Mouse (Mus musculus) testis, adult 2 months (tissue): Measurements from ENCODE around the gene Cltb. TPM values are rescaled to one million over a fixed set of nuclear protein-coding genes. Genes with fewer than 3 reads are reported as not detected.
"Not testable (repeated sequence)": the region's sequence is repeated elsewhere in the genome, so short reads cannot be mapped to it uniquely, and the experiment has no call there.

ENCODE experiments used
- H3K27ac ChIP-seq: fragments of 200-500 bp; 2 replicates; pipeline ENCODE4 v1.5.1; 2012; ENCODE audit warnings: low read depth, low read length; ENCODE audit not compliant: control insufficient read depth, insufficient read depth
- H3K27me3 ChIP-seq: fragments of 200-500 bp; 2 replicates; pipeline ENCODE4 v1.6.1; 2012; ENCODE audit warnings: mild to moderate bottlenecking, low read length, moderate library complexity; ENCODE audit not compliant: control insufficient read depth, insufficient read depth
- H3K36me3 ChIP-seq: fragments of 200-500 bp; 2 replicates; pipeline ENCODE4 v1.6.1; 2012; ENCODE audit warnings: mild to moderate bottlenecking, low read length; ENCODE audit not compliant: control insufficient read depth, insufficient read depth
- H3K4me1 ChIP-seq: fragments of 200-500 bp; 2 replicates; pipeline ENCODE4 v1.6.1; 2012; ENCODE audit warnings: low read length; ENCODE audit not compliant: control insufficient read depth, insufficient read depth
- H3K4me3 ChIP-seq: fragments of 200-500 bp; 2 replicates; pipeline ENCODE4 v1.5.1; 2012; ENCODE audit warnings: low read depth, mild to moderate bottlenecking, low read length, moderate library complexity, mixed read lengths; ENCODE audit not compliant: control insufficient read depth
- CTCF ChIP-seq: fragments of 200-500 bp; IDR thresholded peaks from 2 replicates; pipeline ENCODE4 v1.5.1; 2012; ENCODE audit warnings: low read depth, mild to moderate bottlenecking, inconsistent platforms, low read length, moderate library complexity; ENCODE audit not compliant: control insufficient read depth, insufficient read depth, insufficient replicate concordance
- POLR2A ChIP-seq: fragments of 200-500 bp; IDR thresholded peaks from 2 replicates; pipeline ENCODE4 v1.6.1; 2012; ENCODE audit warnings: low read depth, mild to moderate bottlenecking, inconsistent platforms, low read length, moderate library complexity; ENCODE audit not compliant: control insufficient read depth
- polyA plus RNA-seq: library from polyadenylated mRNA; depleted of rRNA; stranded (reverse); fragments of >200 nt; gene quantifications from 2 replicates; pipeline ENCODE4 v1.2.3, GENCODE M21; 2012

The Cltb gene
- polyA plus RNA-seq, 1 experiment = 12.7 TPM

DNA sequence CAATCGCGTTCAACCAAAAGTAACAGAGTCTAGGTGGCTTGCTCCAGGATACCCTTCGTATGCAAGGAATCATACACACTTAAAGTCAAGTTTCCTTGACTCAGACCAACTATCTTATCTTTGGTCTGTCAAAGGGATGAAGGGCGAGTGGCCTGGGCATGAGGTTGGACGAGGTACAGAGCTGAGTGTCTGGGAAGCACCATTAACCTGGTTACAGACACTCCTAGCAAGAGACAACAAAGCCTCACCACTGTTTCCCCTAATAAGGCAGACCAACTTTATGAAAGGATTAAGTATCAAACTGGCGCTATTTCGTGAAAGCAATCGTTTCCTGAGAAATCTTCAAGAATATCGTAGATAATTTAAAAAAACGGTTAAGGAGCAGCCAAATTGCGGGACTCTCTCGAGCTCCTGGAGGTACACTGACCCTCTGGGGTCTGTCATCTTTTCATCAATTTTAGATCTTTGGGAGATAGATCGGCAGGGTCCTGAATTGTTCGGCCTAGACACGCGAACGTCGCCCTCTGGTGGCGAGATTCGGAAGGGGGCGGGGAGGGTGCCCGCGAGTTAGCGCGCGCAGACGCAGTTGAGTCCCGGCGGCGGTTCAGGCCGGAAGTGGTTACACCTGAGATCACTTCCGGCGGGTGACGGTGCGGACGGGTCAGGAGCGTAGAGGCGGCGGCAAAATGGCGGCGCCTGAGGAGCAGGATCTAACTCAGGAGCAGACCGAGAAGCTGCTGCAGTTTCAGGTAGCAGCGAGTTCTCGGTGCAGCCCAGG is 10.2 kb upstream of the Cltb start, which contains the start of gene Faf2:
Gene Faf2, plus strand, starts transcription at position 630 of the 778 bp plus-strand sequence.
- no peaks in the 10 kb centered on the region for H3K27me3 ChIP-seq
- H3K4me3 ChIP-seq = peak within 1 kb of the TSS; percentile 88
- H3K27ac ChIP-seq = peak within 1 kb of the TSS; percentile 88
- no peaks in the 10 kb centered on the region for H3K36me3 ChIP-seq
- peaks cover 7% of the 10 kb centered on the region; the same call in 1 of the 2 replicates for H3K4me1 ChIP-seq
- TF ChIP-seq POLR2A = peak; percentile 98
- TF ChIP-seq CTCF = peak; percentile 93; the same call in 1 of the 2 replicates

DNA sequence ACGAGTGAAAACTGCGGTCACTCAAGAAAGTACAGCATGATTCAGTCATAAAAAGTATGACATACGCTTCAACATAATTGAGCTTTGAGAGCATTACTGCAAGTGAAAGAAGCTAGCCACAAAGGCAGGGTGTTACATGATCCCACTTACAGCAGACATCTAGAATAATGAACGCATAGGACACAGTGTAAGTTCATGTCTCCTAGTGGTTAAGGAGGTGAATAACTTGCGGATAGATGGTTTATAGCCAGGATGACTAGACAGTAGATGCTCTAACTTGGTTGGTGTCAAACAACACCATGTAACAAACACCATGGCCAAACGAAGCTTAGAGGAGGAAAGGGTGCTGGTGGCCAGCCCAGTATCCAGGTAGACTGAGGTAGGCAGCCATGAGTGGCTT is 5.9 kb upstream of the Cltb start:
- no peaks in the 10 kb centered on the region for H3K36me3 ChIP-seq
- H3K4me1 ChIP-seq = peaks cover 5% of the 10 kb centered on the region
- no peak overlapping the region for H3K4me3 ChIP-seq
- TF ChIP-seq CTCF (no peak), POLR2A (no peak)
- no peaks in the 10 kb centered on the region for H3K27me3 ChIP-seq
- no peak overlapping the region for H3K27ac ChIP-seq

DNA sequence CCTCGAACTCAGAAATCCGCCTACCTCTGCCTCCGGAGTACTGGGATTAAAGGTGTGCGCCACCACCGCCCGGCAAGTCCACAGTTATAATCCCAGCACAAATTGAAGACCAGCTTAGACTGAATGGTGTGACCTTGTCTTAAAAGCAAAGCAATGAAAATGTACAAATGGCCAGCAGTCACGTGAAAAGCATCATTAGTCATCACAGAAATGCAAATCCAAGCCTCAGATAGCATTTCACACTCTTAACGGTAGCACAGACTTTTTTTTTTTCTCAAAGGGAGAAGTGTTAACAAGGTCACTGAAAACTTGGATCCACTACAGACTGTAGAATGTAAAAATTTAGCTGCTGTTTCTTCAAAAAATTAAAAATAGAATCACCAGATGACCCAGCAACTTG is 5.2 kb upstream of the Cltb start:
- Histone ChIP-seq H3K36me3 (no peaks in the 10 kb centered on the region), H3K27ac (no peak overlapping the region), H3K4me1 (peaks cover 5% of the 10 kb centered on the region), H3K27me3 (no peaks in the 10 kb centered on the region), H3K4me3 (no peak overlapping the region)
- no peak for TF ChIP-seq POLR2A
- no peak for TF ChIP-seq CTCF

DNA sequence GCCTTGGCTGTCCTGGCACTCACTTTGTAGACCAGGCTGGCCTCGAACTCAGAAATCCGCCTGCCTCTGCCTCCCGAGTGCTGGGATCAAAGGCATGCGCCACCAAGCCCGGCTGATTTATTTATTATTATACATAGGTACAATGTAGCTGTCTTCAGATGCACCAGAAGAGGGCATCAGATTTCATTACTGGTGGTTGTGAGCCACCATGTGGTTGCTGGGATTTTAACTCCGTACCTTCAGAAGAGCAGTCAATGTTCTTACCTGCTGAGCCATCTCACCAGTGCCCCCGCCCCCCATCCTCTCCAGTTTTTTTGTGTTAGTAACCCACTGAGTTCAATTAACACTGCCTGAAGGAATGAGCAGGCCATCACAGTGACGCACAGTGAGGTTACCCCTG is 2.0 kb upstream of the Cltb start:
- not testable (repeated sequence) for H3K27me3 ChIP-seq, H3K36me3 ChIP-seq, H3K27ac ChIP-seq, H3K4me3 ChIP-seq
- peaks cover 13% of the 10 kb centered on the region for H3K4me1 ChIP-seq

DNA sequence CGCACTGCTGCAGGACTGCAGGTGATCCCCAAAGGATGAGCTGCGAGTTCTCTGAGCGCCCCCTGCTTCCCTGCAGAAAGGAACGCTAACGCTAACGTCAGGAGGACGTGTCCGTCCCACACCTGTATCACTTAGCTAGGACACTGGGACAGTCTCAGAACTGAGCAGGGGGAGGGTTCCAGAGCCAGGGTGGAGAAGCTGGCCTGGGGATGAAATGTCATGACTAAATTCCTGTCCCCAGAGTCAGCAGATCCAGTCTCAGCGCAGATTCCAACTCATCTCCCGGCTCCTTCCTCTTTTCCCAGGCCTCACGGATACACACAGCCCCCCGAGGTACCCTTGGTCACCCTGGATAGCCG is 552 bp downstream of the Cltb start:
- H3K4me3 ChIP-seq = peak overlapping the region; percentile 75
- no peak for TF ChIP-seq CTCF
- no peak for TF ChIP-seq POLR2A
- H3K27me3 ChIP-seq = no peaks in the 10 kb centered on the region
- H3K4me1 ChIP-seq = peaks cover 13% of the 10 kb centered on the region
- H3K27ac ChIP-seq = peak overlapping the region; percentile 59; the same call in 1 of the 2 replicates
- no peaks in the 10 kb centered on the region for H3K36me3 ChIP-seq

DNA sequence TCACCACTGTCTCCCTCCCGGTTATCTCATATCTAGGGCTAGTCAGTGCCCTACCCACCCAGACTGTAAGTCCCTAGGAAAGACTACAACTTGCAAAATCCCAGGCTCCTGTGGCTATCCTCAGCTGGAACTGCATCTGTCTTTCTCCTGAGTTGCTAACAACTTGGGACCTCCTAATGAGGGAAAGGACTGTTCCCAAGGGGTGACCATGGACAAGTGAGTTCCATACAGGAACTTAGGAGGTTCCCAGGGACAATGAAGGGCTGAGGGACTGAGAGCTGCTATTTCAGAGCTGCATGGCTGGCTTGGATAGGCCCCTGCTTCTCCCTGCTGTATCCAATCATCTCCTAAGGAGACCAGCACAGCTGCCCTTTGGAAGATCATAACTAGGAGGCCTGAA is 1.8 kb downstream of the Cltb start:
- H3K4me1 ChIP-seq = peaks cover 13% of the 10 kb centered on the region
- H3K4me3 ChIP-seq = no peak overlapping the region
- no peaks in the 10 kb centered on the region for H3K27me3 ChIP-seq
- no peaks in the 10 kb centered on the region for H3K36me3 ChIP-seq
- TF ChIP-seq POLR2A (no peak), CTCF (no peak)
- H3K27ac ChIP-seq = peak overlapping the region; percentile 23; the same call in 1 of the 2 replicates

DNA sequence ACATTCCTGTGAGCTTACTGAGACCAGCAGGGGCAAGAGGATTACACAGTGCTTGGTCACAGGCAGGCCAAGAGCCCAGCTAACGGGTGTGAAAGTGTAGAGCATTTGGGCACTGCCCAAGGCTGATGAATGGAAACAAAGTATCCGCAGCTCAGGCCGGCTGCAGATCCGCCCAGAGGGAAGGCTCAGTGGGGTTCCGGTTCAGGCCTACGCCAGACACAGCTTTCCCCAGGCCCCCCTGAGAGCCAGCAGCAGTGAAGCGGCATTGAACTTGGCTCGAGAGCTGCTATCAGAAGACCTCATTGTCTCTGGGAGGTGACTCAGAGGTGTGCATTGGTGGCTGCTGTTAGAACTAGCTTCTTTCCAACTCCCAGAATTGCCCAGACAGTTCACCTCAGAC is 2.5 kb downstream of the Cltb start:
- Histone ChIP-seq H3K4me1 (peaks cover 13% of the 10 kb centered on the region), H3K27me3 (no peaks in the 10 kb centered on the region), H3K27ac (peak overlapping the region; percentile 23; the same call in 1 of the 2 replicates), H3K4me3 (no peak overlapping the region), H3K36me3 (no peaks in the 10 kb centered on the region)
- no peak for TF ChIP-seq CTCF
- no peak for TF ChIP-seq POLR2A

DNA sequence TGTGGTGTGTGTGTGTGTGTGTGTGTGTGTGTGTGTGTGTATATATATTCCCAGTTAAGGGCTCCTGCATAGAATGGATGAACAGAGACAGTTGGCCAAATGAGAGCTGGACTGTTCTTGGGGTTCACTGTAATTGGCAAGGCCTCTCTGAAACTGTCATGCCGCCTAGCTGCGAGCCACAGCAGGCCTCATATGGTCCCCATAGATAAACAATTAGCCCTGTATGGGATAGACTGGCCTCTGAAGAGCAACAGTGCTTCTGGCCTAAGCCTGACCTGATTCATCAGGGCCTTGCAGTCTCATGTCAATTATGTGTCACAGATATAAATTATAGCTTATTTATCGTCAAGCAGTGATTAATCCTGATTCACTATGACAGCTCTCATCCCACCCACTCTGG is 3.1 kb downstream of the Cltb start:
- Histone ChIP-seq H3K27me3 (no peaks in the 10 kb centered on the region), H3K27ac (no peak overlapping the region), H3K36me3 (no peaks in the 10 kb centered on the region), H3K4me1 (peaks cover 13% of the 10 kb centered on the region), H3K4me3 (no peak overlapping the region)
- no peak for TF ChIP-seq POLR2A
